Mouse (Mus musculus) lung, postnatal 4 days (tissue): ENCODE measurements around the gene Eif2s1.
"Not testable (repeated sequence)": the region's sequence is repeated elsewhere in the genome, so short reads cannot be mapped to it uniquely, and the experiment has no call there.

ENCODE experiments used
- DNase-seq, 2 experiments: peaks; one replicate each; pipeline ENCODE4 v3.0.0; 2021

Gene Eif2s1

DNA sequence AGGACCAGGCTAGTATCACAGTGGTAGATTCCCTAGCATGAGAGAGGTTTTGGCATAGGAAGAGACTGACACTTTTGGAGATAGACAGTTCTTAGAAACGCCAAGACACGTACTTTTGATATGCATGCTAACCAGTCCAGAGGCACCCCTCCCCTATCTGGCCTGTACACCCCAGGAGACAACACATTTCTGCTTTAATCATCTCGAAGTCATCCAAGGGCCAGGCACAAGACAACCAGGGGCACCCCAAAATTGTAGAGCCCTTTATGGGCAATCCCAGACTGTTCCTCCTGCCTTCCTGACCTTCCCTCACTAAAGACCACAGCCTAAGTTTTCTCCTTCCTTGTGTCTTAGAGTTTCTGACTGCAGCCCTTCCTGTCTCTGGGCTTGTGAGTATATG lies 53.9 kb downstream of the Eif2s1 start:
- DNase-seq, result no peak

DNA sequence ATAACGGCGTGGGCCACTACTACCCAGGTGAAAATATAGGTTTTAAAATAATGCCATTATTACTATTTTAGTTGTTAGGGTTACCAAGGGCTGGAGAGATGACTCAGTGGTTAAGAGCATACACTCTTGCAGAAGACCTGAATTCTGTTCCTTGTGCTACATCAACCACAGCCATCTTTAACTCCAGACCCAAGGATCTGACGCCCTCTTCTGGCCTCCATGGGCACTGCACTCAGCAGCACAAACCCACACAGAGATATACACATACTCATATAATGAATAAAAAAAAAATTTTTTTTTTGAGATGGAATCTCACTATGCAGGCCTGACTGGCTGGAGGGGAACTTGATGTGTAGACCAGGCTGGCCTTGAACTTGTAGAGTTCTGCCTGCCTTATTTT lies 54.7 kb downstream of the Eif2s1 start:
- no peak for DNase-seq

DNA sequence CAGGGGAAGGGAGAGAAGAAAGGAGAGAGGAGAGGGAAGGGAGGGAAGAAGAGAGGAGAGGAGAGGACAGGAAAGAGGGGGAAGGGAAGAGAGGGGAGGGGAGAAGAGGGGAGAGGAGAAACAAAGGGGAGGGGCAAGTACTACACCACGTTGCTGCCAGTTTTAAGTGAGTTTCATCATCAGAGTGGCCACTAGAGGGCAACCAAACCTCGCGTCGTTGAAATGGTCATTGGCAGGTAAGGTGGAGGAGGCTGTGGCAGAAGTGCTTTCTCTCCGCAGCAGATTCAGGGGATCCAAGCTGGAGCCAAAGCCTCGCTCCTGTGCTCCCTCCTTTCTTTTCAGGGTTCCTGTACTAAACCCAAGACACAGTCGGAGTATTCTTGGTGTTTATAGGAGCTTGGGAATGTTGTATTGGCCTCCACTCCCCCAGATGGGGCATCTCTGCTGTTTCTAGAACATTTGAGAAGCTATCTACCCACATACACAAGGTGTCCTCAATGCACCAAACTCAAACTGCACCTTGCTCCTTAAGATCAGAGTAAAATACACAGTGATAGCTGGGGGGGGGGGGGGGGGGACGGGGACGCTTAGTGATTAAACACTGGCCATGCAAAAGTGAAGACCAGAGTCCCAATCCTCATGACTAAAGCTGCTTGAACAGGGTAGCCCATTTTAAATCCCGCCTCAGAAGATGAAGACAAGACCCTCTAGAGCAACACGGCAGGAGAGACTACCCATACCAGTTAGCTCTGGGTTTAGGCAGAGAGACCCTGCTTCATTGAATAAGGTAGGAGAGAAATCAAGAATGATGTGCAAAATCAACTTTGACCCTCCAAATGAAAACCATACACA lies 56.8 kb downstream of the Eif2s1 start:
- DNase-seq, result peak; percentile 76 to 88

DNA sequence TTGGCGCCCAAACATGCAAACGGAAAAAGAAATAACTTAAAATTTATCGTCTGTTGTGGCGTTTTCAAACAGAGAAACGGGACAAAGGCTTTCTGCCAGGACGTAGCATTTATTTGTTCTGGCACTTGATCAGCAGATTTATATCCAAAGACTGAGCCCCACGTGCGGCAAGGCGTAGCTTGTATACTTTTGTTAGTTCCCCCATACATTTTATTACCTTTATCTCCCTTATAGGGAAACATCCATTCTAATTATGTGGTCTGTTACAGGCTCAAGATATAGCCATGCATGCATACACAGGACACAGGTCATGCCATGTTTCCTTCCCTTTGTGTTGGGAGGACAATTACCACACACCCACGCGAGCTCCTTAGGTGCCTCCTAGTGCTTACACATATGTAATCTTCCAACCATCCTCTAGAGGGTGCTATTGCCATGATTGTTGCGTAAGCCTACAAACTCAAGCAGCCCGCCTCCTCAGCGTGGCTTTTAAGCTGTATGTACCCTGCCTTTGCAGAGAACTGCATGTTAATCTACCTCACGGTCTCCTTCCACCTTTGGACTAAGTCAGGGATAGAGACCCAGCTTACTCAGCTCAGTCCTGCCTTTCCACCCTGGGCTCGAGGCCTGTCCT lies 57.6 kb downstream of the Eif2s1 start:
- peak; percentile 52 to 75 for DNase-seq

DNA sequence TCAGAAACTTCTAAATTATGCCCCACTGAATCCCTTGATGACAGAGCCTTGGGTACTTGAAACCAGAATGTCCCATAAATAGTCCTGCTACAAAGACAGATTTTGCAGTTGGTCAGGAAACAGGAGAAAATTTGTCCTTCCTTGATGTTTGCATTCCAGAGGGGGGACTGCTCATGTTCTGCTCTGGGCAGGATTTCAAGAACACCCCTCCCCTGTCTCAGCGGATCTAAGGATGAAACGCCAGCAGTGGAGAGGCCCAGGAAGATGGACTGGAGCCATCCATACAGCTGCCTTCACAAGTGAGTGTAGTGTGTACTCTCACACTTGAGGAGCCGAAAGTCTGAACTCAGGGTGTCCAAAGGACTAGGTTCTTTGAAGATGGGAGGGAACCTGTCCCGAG lies 59.8 kb downstream of the Eif2s1 start:
- DNase-seq, result no peak

DNA sequence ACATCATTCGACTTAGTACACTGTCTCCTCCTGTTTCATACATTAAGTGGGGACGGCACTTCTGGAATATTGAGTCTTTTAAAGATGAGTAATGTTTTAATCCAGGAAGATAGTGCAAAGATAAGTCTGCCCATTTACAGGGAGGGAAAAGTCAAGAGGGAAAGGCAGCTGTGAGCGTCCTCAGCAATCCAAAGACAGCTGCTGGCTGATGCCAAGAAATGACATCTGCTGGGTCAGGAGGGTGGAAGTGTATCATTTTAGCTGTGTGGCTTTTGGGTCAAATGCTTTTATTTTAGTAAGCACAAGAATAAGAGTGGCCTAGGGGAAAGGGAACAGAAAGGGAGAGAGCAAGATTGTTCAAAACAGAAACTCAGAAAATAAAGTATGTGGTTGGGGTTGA lies 60.4 kb downstream of the Eif2s1 start:
- DNase-seq, result no peak

DNA sequence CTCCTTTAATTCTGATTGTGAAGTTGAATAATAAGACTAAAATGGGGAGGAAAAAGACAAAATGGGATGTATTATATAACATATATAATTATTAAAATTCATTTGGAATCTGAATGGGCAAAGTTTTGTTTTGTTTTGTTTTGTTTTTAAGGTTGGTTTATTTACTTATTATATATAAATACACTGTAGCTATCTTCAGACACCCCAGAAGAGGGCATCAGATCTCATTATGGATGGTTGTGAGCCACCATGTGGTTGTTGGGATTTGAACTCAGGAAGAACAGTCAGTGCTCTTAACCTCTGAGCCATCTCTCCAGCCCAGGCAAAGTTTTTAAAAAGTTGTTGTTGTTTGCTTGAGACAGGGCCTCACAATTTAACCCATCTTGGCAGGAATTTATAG lies 61.4 kb downstream of the Eif2s1 start:
- not testable (repeated sequence) for DNase-seq

DNA sequence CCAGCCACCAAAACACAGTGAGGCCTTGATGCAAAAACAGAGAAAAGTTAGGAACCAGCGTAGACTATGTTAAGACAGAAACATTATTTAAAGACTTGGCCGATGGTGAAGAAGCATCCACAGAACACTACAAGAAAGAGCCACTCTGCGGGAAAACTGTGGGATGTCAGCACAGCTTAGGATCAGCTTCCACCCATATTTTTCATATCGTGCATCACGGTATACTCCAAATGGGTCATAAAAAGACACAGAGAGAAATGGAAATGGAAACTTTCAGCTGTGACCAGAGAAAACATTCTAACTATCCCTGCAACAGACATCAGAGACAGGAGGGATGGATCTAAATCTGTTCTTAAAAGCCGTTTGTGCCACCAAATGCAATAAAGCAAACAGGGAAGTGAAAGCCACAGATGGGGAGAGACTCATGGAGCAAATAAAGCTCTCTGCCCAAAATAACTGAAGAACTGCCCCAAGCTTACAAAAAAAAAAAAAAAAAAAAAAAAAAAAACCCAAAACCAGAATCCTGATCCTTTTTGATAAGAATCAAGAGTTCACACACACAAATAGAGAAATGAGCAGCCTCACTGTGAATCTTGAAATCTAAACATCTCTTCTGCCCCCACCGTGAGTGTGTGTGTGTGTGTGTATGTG lies 62.0 kb downstream of the Eif2s1 start:
- no peak for DNase-seq

DNA sequence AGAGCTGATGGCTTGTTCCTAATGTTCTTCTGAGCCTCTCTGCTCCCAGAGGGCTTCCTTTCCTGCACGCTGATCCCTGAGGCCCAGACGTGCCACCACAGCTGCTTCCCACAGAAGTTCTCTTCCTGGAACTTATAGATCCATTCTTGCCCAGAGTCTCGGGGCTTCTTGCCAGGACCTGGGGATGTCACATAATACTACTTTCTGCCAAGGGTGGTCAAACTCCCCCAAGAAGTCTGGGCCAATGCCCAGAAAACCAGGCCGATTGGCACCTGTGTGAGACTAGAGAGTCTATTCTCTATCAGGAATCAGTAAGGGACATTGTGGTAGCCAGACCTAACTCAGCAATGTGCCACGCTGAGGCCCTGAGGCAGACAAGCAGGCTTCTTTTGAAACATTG lies 65.7 kb downstream of the Eif2s1 start:
- DNase-seq, result no peak

DNA sequence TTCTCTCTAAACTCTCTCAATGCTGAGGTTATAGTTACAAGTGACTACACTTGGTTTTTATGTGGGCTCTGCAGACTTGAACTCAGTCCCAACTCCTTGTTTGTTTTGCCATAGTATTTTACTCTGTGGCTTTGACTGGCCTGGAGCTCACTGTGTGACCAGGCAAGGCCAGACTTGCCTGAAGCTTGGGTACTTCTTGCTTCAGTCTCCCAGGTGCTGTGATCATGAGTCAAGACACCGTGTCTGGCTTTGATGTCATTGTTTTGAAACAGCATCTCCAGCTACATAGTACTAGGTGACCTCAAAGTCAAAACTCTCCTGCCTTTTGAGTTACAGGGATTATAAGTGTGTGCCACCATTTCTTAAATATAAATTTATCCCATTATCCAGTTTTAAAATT lies 68.3 kb downstream of the Eif2s1 start:
- no peak for DNase-seq

DNA sequence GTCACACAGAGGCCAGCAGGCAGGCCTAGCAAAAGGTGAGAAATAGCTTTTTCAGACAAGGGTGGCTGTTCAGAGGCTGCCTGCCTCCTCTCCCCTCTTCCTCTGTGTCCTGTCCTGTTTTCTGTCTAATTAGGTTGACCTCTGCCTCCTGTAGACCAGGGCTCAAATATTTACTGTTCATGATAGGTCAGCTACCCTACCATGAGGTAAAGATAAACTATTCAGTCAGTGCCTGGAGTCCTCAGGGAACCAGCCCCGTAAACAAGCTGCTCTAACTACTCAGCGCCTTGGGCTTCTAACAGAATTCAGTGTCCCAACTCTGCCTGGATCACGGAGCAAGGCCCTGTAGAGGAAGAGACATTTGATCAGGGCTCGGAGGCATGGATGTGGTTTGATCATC lies 74.9 kb downstream of the Eif2s1 start:
- no peak for DNase-seq
